Mouse (Mus musculus) kidney, adult 2 months (tissue): ENCODE data around the gene Wdr27. TPM values are rescaled to one million over a fixed set of nuclear protein-coding genes. Genes with fewer than 3 reads are reported as not detected.

Source experiments
- DNase-seq: peaks from one replicate; pipeline ENCODE4 v3.0.0; 2021
- H3K27ac ChIP-seq: fragments of 200-500 bp; 2 replicates; pipeline ENCODE4 v1.5.1; 2012; ENCODE audit warnings: low read depth, low read length, control low read depth, inconsistent platforms; ENCODE audit not compliant: insufficient read depth
- H3K27me3 ChIP-seq: fragments of 200-500 bp; replicated peaks from 2 replicates; pipeline ENCODE4 v1.6.1; 2012; ENCODE audit warnings: mild to moderate bottlenecking, moderate library complexity, low read length, inconsistent platforms; ENCODE audit not compliant: control insufficient read depth, insufficient read depth
- H3K36me3 ChIP-seq: fragments of 200-500 bp; 2 replicates; pipeline ENCODE4 v1.6.1; 2012; ENCODE audit warnings: mild to moderate bottlenecking, moderate library complexity, low read length, inconsistent platforms; ENCODE audit not compliant: control insufficient read depth, insufficient read depth
- H3K4me1 ChIP-seq: fragments of 200-500 bp; 2 replicates; pipeline ENCODE4 v1.6.1; 2011; ENCODE audit warnings: low read length; ENCODE audit not compliant: control insufficient read depth, insufficient read depth
- H3K4me3 ChIP-seq: fragments of 200-500 bp; 2 replicates; pipeline ENCODE4 v1.5.1; 2011; ENCODE audit warnings: mild to moderate bottlenecking, low read depth, low read length, control low read depth; ENCODE audit not compliant: insufficient read depth
- CTCF ChIP-seq: fragments of 200-500 bp; conservative IDR thresholded peaks from 2 replicates; pipeline ENCODE4 v1.5.1; 2011; ENCODE audit warnings: low read depth, mild to moderate bottlenecking, control low read depth, low read length, moderate library complexity, mixed read lengths; ENCODE audit not compliant: insufficient read depth, insufficient read length
- POLR2A ChIP-seq: fragments of 200-500 bp; IDR thresholded peaks from one replicate; pipeline ENCODE4 v1.6.1; 2011; ENCODE audit warnings: low read depth, low read length, control low read depth
- WGBS: fragments of 180-500 bp; shearing (Covaris S2); methylation state at CpG from one replicate; pipeline ENCODE4 v1.1.7; 2018; 5-methylcytosine and 5-hydroxymethylcytosine counted together
- polyA plus RNA-seq: library from polyadenylated mRNA; depleted of rRNA; stranded (reverse); fragments of >200 nt; gene quantifications from 2 replicates; pipeline ENCODE4 v1.2.3, GENCODE M21; 2012; rRNA removed

The Wdr27 gene
- polyA plus RNA-seq, 1 experiment: 4.7 TPM

- Histone ChIP-seq H3K36me3 (no peaks in the 10 kb centered on the region), H3K27me3 (no peaks in the 10 kb centered on the region), H3K4me3 (no peak overlapping the region), H3K27ac (no peak overlapping the region), H3K4me1 (no peaks in the 10 kb centered on the region)
- 64% methylated on average over 4 of the region's 4 CpGs for WGBS
- TF ChIP-seq CTCF (no peak), POLR2A (no peak)
- DNase-seq: no peak
Measured at GRCm38 (mm10) chr17:14771339-14771738, 171.6 kb downstream of the Wdr27 start.

- no peak for DNase-seq
- TF ChIP-seq POLR2A (no peak), CTCF (no peak)
- no peaks in the 10 kb centered on the region for H3K27me3 ChIP-seq
- H3K27ac ChIP-seq: no peak overlapping the region
- H3K4me1 ChIP-seq: no peaks in the 10 kb centered on the region
- 82% methylated on average over 5 of the region's 5 CpGs for WGBS
- no peak overlapping the region for H3K4me3 ChIP-seq
- no peaks in the 10 kb centered on the region for H3K36me3 ChIP-seq
Measured at GRCm38 (mm10) chr17:14770377-14770776, 172.6 kb downstream of the Wdr27 start.

Other genes starting within 250 kb of the Wdr27 start
- gene Thbs2, start 248.9 kb downstream of the Wdr27 start, polyA plus RNA-seq: 3.9 and 5.1 TPM in 2 replicates
- 17.5 and 20.6 TPM in 2 replicates for gene 1600012H06Rik, start within 50 bp of the Wdr27 start, polyA plus RNA-seq
- gene Phf10, start 18.1 kb upstream of the Wdr27 start, polyA plus RNA-seq: 18.5 and 23.4 TPM in 2 replicates
- gene 9030025P20Rik, start 35.3 kb upstream of the Wdr27 start, polyA plus RNA-seq: 8.8 and 9.4 TPM in 2 replicates
- gene Gm3417, start 35.6 kb upstream of the Wdr27 start, polyA plus RNA-seq: 0.86 and 1.0 TPM in 2 replicates
- 1.6 and 3.7 TPM in 2 replicates for gene Gm3435, start 67.0 kb upstream of the Wdr27 start, polyA plus RNA-seq
- gene Ermard, start 98.0 kb upstream of the Wdr27 start, polyA plus RNA-seq: 40.6 and 42.7 TPM in 2 replicates
- not detected in 2 replicates for gene Tcte3, start 98.3 kb upstream of the Wdr27 start, polyA plus RNA-seq
- gene Gm3448, start 98.4 kb upstream of the Wdr27 start, polyA plus RNA-seq: 0.88 and 1.1 TPM in 2 replicates